ENCODE assay signal across 9 mouse cellular contexts in genomic region chr4:100779023-100779422, GRCm38 (mm10). TPM values are rescaled to one million over a fixed set of nuclear protein-coding genes. Genes with fewer than 3 reads are reported as not detected.
DNase-seq lines count a peak whose midpoint lies in the region; ATAC-seq lines count a peak whose summit lies in the region.
"Had no signal": no experiment of that assay in that cellular context is flagged by ENCODE, and none has a peak within 500 bp of the region (broad histone marks: within the 10 kb centered on the region; RNA-seq: fewer than 3 reads in every experiment).

No protein-coding gene starts in this region.

- no peaks in the 10 kb centered on the region for H3K27me3 ChIP-seq in lung, embryonic 15.5 days
- H3K27me3 ChIP-seq in forebrain, embryonic 14.5 days (replicated peaks; ENCODE audit: control insufficient read depth, insufficient read depth, low read length), result 0 out of 2 replicates have a peak, but pooled peaks cover 3% of the 10 kb centered on the region
- H3K27me3 ChIP-seq in limb, embryonic 11.5 days (ENCODE audit: control insufficient read depth, insufficient read depth, low read length), result no peaks in the 10 kb centered on the region
- H3K27me3 ChIP-seq in stomach, embryonic 16.5 days (ENCODE audit: control insufficient read depth, insufficient read depth, low read length), result no peaks in the 10 kb centered on the region

- peak overlapping the region; percentile 90 for H3K4me2 ChIP-seq in lung, embryonic 15.5 days
- peak overlapping the region; percentile 78 for H3K4me2 ChIP-seq in forebrain, embryonic 14.5 days (ENCODE audit: low read length)
- peak overlapping the region; percentile 79 for H3K4me2 ChIP-seq in limb, embryonic 11.5 days (ENCODE audit: low read depth, severe bottlenecking)
- peak overlapping the region; percentile 87 for H3K4me2 ChIP-seq in stomach, embryonic 16.5 days (ENCODE audit: low read depth, low read length)

- no peak for DNase-seq in lung, postnatal 10 days
- no peak for DNase-seq in forebrain, embryonic 14.5 days (ENCODE audit: low spot score)
- DNase-seq in limb, embryonic 11.5 days (ENCODE audit: low spot score), result no peak
- no peak for DNase-seq in gastrocnemius, postnatal 4 days (ENCODE audit: low spot score in 2 of 2)
- no peak for DNase-seq in Muller cell, postnatal 12 days (ENCODE audit: inconsistent ontology term)
- DNase-seq: kidney, adult 9 months had no signal

- no peaks in the 10 kb centered on the region for H3K36me3 ChIP-seq in lung, embryonic 15.5 days
- H3K36me3 ChIP-seq in forebrain, embryonic 14.5 days (ENCODE audit: control insufficient read depth, insufficient read depth, low read length), result no peaks in the 10 kb centered on the region
- H3K36me3 ChIP-seq in limb, embryonic 11.5 days (ENCODE audit: control insufficient read depth, insufficient read depth, low read length), result no peaks in the 10 kb centered on the region
- H3K36me3 ChIP-seq in stomach, embryonic 16.5 days (ENCODE audit: control insufficient read depth, insufficient read depth, low read length), result no peaks in the 10 kb centered on the region

- H3K27ac ChIP-seq in lung, embryonic 15.5 days, result no peak overlapping the region
- 0 out of 2 replicates have a peak overlapping the region, but pooled peaks have one; percentile 24 for H3K27ac ChIP-seq in forebrain, embryonic 14.5 days (ENCODE audit: low read depth, low read length)
- no peak overlapping the region for H3K27ac ChIP-seq in limb, embryonic 11.5 days (replicated peaks; ENCODE audit: low read depth, low read length)
- no peak overlapping the region for H3K27ac ChIP-seq in stomach, embryonic 16.5 days (ENCODE audit: low read length)
- H3K27ac ChIP-seq: liver, embryonic 14.5 days had no signal

- peaks cover 46% of the 10 kb centered on the region for H3K4me1 ChIP-seq in lung, embryonic 15.5 days
- peaks cover 27% of the 10 kb centered on the region for H3K4me1 ChIP-seq in forebrain, embryonic 14.5 days (ENCODE audit: control insufficient read depth, insufficient read depth, low read length)
- H3K4me1 ChIP-seq in limb, embryonic 11.5 days (ENCODE audit: control insufficient read depth, insufficient read depth, low read length), result peaks cover 25% of the 10 kb centered on the region
- peaks cover 33% of the 10 kb centered on the region for H3K4me1 ChIP-seq in stomach, embryonic 16.5 days (ENCODE audit: control insufficient read depth, insufficient read depth, low read length)

- no peak for ATAC-seq in lung, embryonic 15.5 days (ENCODE audit: borderline replicate concordance, extremely low read depth, low FRiP score, low TSS enrichment)
- no peak for ATAC-seq in forebrain, embryonic 14.5 days
- ATAC-seq in limb, embryonic 11.5 days (ENCODE audit: insufficient number of reproducible peaks, low FRiP score, low TSS enrichment, low read depth), result no peak
- no peak for ATAC-seq in stomach, embryonic 16.5 days (ENCODE audit: insufficient read depth, low FRiP score)

- H3K9me3 ChIP-seq in lung, embryonic 15.5 days, result no peaks in the 10 kb centered on the region
- no peaks in the 10 kb centered on the region for H3K9me3 ChIP-seq in forebrain, embryonic 14.5 days (replicated peaks; ENCODE audit: control insufficient read depth, low read length)
- H3K9me3 ChIP-seq in limb, embryonic 11.5 days (ENCODE audit: control insufficient read depth, low read length), result no peaks in the 10 kb centered on the region
- H3K9me3 ChIP-seq in stomach, embryonic 16.5 days (replicated peaks; ENCODE audit: control insufficient read depth, low read length), result no peaks in the 10 kb centered on the region

- WGBS in lung, embryonic 15.5 days, result 39% methylated on average over 4 of the region's 4 CpGs
- 10% methylated on average over 4 of the region's 4 CpGs for WGBS in forebrain, embryonic 14.5 days
- WGBS in limb, embryonic 11.5 days, result 6% methylated on average over 4 of the region's 4 CpGs
- WGBS in stomach, embryonic 16.5 days, result 39% methylated on average over 4 of the region's 4 CpGs

- H3K4me3 ChIP-seq in lung, embryonic 15.5 days, result peak overlapping the region; percentile 84
- H3K4me3 ChIP-seq in forebrain, embryonic 14.5 days (ENCODE audit: low read depth, low read length), result peak overlapping the region; percentile 92
- peak overlapping the region; percentile 98 for H3K4me3 ChIP-seq in limb, embryonic 11.5 days (ENCODE audit: low read depth, low read length)
- peak overlapping the region; percentile 95 for H3K4me3 ChIP-seq in stomach, embryonic 16.5 days (replicated peaks; ENCODE audit: low read length)

- peak overlapping the region; percentile 87; the same call in 1 of the 2 replicates for H3K9ac ChIP-seq in lung, embryonic 15.5 days
- peak overlapping the region; percentile 96 for H3K9ac ChIP-seq in forebrain, embryonic 14.5 days (ENCODE audit: low read length)
- no peak overlapping the region; the same call in 1 of the 2 replicates for H3K9ac ChIP-seq in limb, embryonic 11.5 days (ENCODE audit: low read length)
- peak overlapping the region; percentile 93 for H3K9ac ChIP-seq in stomach, embryonic 16.5 days (ENCODE audit: low read length)
- H3K9ac ChIP-seq: liver, embryonic 14.5 days had no signal

RNA-seq across cellular contexts. Expression of gene Cachd1, which starts 2.5 kb away (rescaled TPM):
- polyA plus RNA-seq in lung, embryonic 15.5 days (2015; fragmentation: Nextera tagmentation; extraction: Ambion mirVana), result 16.1 and 19.1 TPM in 2 replicates
- polyA plus RNA-seq in forebrain, embryonic 14.5 days (2014; fragmentation: Nextera tagmentation; extraction: Ambion mirVana), result 14.9 and 16.2 TPM in 2 replicates
- 42.3 and 50.0 TPM in 2 replicates for polyA plus RNA-seq in limb, embryonic 11.5 days (2014; fragmentation: Nextera tagmentation; extraction: Ambion mirVana)
- 7.2 and 9.7 TPM in 2 replicates for polyA plus RNA-seq in stomach, embryonic 16.5 days (2015; fragmentation: Nextera tagmentation; extraction: Ambion mirVana)
- 10 to 100 TPM; 12.3 to 14.7 TPM for total RNA-seq in gastrocnemius, postnatal 4 days (2021)
